Mouse (Mus musculus): ENCODE measurements around the gene Trmt13.
"Not testable (repeated sequence)": the region's sequence is repeated elsewhere in the genome, so short reads cannot be mapped to it uniquely, and the experiment has no call there.

The Trmt13 gene

DNA sequence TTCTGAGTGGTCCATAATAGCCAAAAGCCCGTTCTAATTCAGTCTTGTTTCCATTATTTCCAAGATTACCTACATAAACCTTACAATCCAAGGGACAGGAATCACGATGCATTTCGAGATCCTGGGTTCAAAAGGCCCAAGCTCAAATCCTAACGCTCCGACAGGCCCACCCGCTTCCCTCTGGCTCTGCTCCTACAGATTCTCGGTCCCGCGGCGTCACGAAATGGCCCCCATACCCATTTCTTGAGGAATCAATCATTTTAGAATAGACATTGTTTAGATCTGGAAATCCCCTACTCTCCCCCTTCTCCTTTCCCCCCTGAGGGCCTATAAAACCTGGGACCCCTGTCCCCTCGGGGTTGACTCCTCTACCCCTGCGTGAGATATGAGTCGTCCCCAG lies 53.1 kb downstream of the Trmt13 start:
- DNase-seq (ENCODE audit: inconsistent age in 2 of 2, low spot score in 1 of 2): not testable (repeated sequence)

DNA sequence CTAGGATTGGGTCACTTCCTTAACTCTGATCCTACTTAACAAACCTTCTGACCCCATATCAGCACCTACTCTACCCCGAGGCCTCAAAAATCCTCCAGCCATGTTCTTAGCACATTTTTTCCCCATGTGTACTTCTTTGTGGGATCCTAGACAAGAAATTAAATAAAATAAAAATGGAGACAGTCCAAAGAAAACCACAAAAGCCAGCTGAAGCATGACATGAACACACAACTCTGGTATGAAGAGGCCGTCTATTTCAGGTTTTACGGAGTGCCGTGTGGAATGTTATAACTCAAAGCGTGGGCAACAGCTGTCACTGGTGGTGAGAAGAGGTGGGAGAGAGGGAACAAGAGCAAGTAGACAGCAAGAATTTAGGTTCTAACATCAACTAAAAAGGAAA lies 63.0 kb downstream of the Trmt13 start:
- DNase-seq (ENCODE audit: inconsistent age in 2 of 2, low spot score in 1 of 2): no peak

GRCm38 (mm10) chr3:116547430-116547829 lies 67.0 kb downstream of the Trmt13 start:
- no peak for DNase-seq (ENCODE audit: inconsistent age in 2 of 2, low spot score in 1 of 2)

DNA sequence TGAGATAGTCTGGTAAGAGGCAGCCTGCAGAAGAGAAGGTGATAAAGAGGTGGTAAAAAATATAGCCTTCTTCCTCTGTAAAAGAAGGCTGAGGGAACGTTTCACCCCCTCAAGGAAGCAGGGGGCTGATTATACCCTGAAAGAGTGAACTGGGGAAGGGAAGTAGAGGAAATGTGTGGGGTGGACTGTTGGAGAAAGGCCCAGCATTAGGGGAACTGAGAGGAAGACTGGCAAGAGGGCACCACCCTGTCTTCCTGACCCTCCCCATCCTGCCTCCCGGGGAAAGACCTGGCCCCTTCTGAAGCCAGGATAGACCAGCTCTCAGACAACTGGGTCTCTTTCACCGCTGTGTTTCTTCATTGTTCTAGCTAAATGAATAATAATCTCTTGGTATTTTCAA lies 71.9 kb downstream of the Trmt13 start:
- no peak for DNase-seq (ENCODE audit: inconsistent age in 2 of 2, low spot score in 1 of 2)

DNA sequence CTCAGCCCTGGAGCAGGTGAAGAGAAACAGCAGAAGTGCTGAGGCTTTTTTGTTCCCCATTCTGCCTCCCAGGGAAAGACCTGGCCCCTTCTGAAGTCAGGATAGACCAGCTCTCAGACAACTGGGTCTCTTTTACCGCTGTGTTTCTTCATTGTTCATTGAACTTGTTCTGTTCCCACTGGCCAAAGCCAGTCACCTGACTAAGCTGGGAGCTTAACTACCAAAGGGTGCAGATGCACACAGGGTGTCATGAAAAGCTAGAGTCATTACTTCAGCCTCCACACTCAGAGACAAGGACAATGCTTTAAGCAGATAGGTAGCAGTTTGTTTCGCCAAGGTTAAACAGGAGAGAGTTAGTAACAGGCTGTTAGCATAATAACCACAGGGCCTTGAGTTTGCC lies 72.3 kb downstream of the Trmt13 start:
- DNase-seq (ENCODE audit: inconsistent age in 2 of 2, low spot score in 1 of 2): no peak

GRCm38 (mm10) chr3:116537200-116537573 lies 77.2 kb downstream of the Trmt13 start:
- no peak for DNase-seq (ENCODE audit: inconsistent age in 2 of 2, low spot score in 1 of 2)

DNA sequence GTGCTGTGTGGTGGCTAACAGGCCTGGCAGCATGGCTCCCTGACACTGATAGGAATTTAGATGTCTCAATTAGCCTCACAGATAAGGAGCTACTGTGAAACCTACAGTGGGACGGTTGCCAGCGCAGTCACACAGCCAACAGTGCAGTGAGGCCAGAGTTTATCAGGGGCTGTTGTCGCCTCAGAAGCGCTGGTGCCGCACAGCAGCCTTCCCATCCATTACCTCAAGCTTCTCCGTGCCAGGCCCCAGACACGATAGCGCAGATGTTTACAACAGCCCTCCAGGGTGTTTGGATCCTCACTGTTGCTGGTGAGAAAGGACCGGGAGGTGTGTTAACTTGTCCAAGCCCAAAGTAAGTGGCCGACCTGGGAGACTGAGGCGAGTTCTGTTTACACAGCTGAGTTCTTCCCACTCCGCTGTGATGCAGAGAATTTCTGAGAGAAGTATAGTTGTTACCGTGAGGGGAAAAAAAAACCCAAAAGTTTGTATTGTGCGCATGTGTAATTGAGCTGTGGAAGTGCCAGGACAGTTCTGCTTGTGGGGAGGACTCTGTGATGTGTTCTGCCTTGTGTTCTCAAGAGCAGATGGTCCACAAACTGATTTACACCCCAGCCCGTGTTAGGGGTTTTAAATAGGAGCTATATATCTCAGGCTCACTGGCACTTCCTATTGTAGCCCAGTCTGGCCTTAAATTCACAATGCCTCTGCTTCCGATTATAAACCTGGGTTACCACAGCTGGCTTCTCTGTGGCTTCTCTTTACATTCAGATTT lies 77.8 kb downstream of the Trmt13 start:
- peak in 1 of 2 experiments; percentile 43 for DNase-seq (ENCODE audit: inconsistent age in 2 of 2, low spot score in 1 of 2)

Data from adrenal gland, adult (tissue).